Mouse (Mus musculus): Measurements from ENCODE around the gene Rpl23. TPM values are rescaled to one million over a fixed set of nuclear protein-coding genes. Genes with fewer than 3 reads are reported as not detected.

Rpl23 gene
- polyA plus RNA-seq, 1 experiment from 2014 or later: 538 TPM

DNA sequence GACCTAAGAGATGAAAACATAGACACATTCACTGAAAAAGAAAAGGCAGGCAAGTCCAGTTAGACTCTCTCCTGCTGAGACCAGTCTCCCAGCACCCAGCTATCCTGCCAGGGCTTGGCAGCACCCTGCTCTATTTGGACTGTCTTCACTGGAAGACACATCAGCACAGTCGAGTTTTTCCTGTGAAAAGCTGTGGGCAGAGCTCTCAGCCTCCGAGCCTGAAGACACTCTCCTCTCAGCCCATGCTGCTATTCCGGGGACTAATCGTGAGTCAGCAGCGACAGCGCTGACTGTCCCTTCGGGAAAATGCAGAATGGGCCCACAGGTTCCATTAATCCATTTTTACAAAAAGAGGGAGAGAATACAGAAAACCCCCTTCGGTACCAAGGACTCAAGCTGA lies 29.0 kb downstream of the Rpl23 start:
- no peak overlapping the region for H3K9ac ChIP-seq (ENCODE audit: low read depth, low read length)
- no peaks in the 10 kb centered on the region for H3K4me1 ChIP-seq (replicated peaks; ENCODE audit: control insufficient read depth, insufficient read depth, low read length)
- H3K9me3 ChIP-seq (ENCODE audit: control insufficient read depth): no peaks in the 10 kb centered on the region
- peaks cover 79% of the 10 kb centered on the region for H3K36me3 ChIP-seq (ENCODE audit: control insufficient read depth, insufficient read depth)
- H3K4me2 ChIP-seq (replicated peaks; ENCODE audit: low read depth): no peak overlapping the region
- no peak overlapping the region for H3K4me3 ChIP-seq (ENCODE audit: low read depth, low read length)
- no peak for TF ChIP-seq CTCF (IDR thresholded peaks at IDR 0.05; ENCODE audit: low read depth)
- 94% methylated on average over 8 of the region's 8 CpGs for WGBS
- no peaks in the 10 kb centered on the region for H3K27me3 ChIP-seq (replicated peaks; ENCODE audit: control insufficient read depth, insufficient read depth, low read length)
- no peak overlapping the region for H3K27ac ChIP-seq (ENCODE audit: low read depth, low read length)
- ATAC-seq: no peak

DNA sequence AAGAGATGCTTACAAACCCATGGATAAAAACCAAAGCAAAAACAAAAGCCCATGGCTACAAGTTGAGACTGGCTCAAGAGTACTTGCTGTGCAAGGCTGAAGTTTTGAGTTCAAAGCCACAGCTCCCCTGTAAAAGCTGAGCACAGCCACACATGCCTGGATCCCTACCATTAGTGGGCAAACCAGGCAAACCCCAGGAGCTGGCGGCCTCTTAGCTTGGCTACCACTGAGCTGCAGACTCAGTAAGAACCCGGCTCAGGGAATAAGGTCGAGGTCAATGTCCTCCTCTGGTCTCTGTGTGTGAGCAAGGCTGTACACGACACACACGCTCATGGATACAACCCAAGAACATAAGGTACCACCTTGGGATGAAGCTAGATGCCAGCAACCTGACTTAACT lies 33.7 kb downstream of the Rpl23 start:
- no peak for TF ChIP-seq CTCF (IDR thresholded peaks at IDR 0.05; ENCODE audit: low read depth)
- Histone ChIP-seq H3K4me3 (ENCODE audit: low read depth, low read length) (no peak overlapping the region), H3K27ac (ENCODE audit: low read depth, low read length) (no peak overlapping the region; the same call in 1 of the 2 replicates), H3K36me3 (ENCODE audit: control insufficient read depth, insufficient read depth) (peaks cover 59% of the 10 kb centered on the region), H3K9ac (ENCODE audit: low read depth, low read length) (no peak overlapping the region), H3K9me3 (ENCODE audit: control insufficient read depth) (no peaks in the 10 kb centered on the region), H3K27me3 (replicated peaks; ENCODE audit: control insufficient read depth, insufficient read depth, low read length) (no peaks in the 10 kb centered on the region), H3K4me1 (replicated peaks; ENCODE audit: control insufficient read depth, insufficient read depth, low read length) (0 out of 2 replicates have a peak, but pooled peaks cover under 1% of the 10 kb centered on the region), H3K4me2 (replicated peaks; ENCODE audit: low read depth) (no peak overlapping the region)
- no peak for ATAC-seq
- WGBS: 83% methylated on average over 5 of the region's 5 CpGs

DNA sequence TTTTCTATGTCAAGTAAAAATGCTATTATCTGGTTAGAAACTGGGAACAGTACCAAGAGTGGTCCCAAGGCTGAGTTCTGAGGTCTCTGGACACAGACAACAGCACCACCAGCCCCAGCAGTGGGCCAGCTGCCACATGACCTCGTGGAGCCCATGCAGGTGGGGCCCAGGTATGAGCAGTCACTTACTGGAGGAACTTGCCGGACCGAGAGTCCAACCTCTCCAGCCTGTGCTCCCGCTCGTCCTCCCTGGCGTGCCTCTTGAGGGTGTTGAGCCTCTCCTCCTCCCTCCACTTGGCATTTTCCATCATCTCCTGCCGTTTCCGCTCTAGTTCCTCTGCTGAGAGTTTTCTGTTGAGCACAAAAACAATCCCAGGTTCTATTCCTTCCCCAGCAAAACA lies 34.5 kb downstream of the Rpl23 start:
- WGBS: 91% methylated on average over 8 of the region's 8 CpGs
- H3K4me2 ChIP-seq (replicated peaks; ENCODE audit: low read depth): no peak overlapping the region
- H3K4me1 ChIP-seq (replicated peaks; ENCODE audit: control insufficient read depth, insufficient read depth, low read length): peaks cover 5% of the 10 kb centered on the region; the same call in 1 of the 2 replicates
- no peak overlapping the region for H3K4me3 ChIP-seq (ENCODE audit: low read depth, low read length)
- no peak overlapping the region for H3K9ac ChIP-seq (ENCODE audit: low read depth, low read length)
- peaks cover 53% of the 10 kb centered on the region for H3K36me3 ChIP-seq (ENCODE audit: control insufficient read depth, insufficient read depth)
- H3K27ac ChIP-seq (ENCODE audit: low read depth, low read length): no peak overlapping the region
- TF ChIP-seq CTCF (IDR thresholded peaks at IDR 0.05; ENCODE audit: low read depth): no peak
- H3K27me3 ChIP-seq (replicated peaks; ENCODE audit: control insufficient read depth, insufficient read depth, low read length): no peaks in the 10 kb centered on the region
- ATAC-seq: no peak
- no peaks in the 10 kb centered on the region for H3K9me3 ChIP-seq (ENCODE audit: control insufficient read depth)

DNA sequence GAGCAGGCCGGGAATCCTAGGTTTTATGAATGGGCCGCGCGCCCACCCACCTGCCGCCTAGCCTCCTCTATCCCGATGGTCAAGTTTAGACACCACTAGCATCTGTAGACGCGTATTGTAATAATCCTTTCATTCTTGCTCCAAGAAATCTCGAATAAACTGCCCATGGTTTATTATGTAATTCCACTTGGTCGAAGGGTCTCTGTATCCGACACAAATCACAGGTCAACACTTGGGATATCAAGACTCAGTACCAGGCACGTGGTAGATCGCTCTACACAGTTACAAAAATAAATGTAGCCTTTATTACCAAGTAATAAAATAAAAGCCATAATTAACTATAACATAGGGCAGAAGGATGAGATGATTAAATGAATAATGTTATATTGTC lies 36.9 kb downstream of the Rpl23 start:
- no peak for ATAC-seq
- Histone ChIP-seq H3K9ac (ENCODE audit: low read depth, low read length) (peak overlapping the region; percentile 78; the same call in 1 of the 2 replicates), H3K4me1 (replicated peaks; ENCODE audit: control insufficient read depth, insufficient read depth, low read length) (peaks cover 5% of the 10 kb centered on the region; the same call in 1 of the 2 replicates), H3K4me3 (ENCODE audit: low read depth, low read length) (peak overlapping the region; percentile 89), H3K4me2 (replicated peaks; ENCODE audit: low read depth) (peak overlapping the region; percentile 87), H3K27ac (ENCODE audit: low read depth, low read length) (no peak overlapping the region), H3K27me3 (replicated peaks; ENCODE audit: control insufficient read depth, insufficient read depth, low read length) (no peaks in the 10 kb centered on the region), H3K9me3 (ENCODE audit: control insufficient read depth) (no peaks in the 10 kb centered on the region), H3K36me3 (ENCODE audit: control insufficient read depth, insufficient read depth) (peaks cover 33% of the 10 kb centered on the region)
- no peak for TF ChIP-seq CTCF (IDR thresholded peaks at IDR 0.05; ENCODE audit: low read depth)
- 9% methylated on average over 13 of the region's 13 CpGs for WGBS

DNA sequence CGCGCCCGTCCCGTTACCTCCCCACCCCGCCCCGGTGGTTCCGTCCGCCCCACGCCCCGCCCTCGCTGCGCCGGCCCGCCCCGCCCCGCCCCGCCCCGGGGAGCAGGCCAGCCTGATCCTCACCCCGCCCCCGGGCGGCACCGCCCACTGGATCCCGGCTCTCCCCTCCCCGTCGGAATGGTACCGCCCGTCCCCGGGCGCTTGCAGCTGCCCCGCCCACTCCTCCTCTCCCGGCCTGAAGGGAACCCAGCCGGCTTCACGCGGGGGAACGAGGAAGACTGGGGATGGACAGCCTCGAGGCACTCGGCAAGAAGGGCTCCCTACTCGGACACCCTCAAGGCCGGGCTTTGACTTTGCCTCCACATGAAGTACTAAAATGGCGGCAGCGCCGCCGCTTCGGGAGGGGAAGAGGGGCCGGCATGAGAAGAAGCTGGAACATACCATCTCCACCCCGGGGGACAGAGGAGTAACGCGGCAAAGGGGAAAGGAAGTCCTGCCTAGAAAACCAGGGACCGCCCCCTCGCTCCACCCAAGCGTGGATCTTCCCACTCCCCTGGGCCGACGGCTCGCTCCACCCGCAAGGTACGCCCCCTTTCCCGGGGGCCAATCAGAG lies 37.4 kb downstream of the Rpl23 start:
- peaks cover 30% of the 10 kb centered on the region for H3K36me3 ChIP-seq (ENCODE audit: control insufficient read depth, insufficient read depth)
- TF ChIP-seq CTCF (IDR thresholded peaks at IDR 0.05; ENCODE audit: low read depth): no peak
- peak overlapping the region; percentile 78 for H3K9ac ChIP-seq (ENCODE audit: low read depth, low read length)
- peak; percentile 98 for ATAC-seq
- H3K9me3 ChIP-seq (ENCODE audit: control insufficient read depth): no peaks in the 10 kb centered on the region
- peaks cover 5% of the 10 kb centered on the region; the same call in 1 of the 2 replicates for H3K4me1 ChIP-seq (replicated peaks; ENCODE audit: control insufficient read depth, insufficient read depth, low read length)
- peak overlapping the region; percentile 80 for H3K27ac ChIP-seq (ENCODE audit: low read depth, low read length)
- peak overlapping the region; percentile 87 for H3K4me2 ChIP-seq (replicated peaks; ENCODE audit: low read depth)
- H3K27me3 ChIP-seq (replicated peaks; ENCODE audit: control insufficient read depth, insufficient read depth, low read length): no peaks in the 10 kb centered on the region
- 2% methylated on average over 38 of the region's 57 CpGs for WGBS
- H3K4me3 ChIP-seq (ENCODE audit: low read depth, low read length): peak overlapping the region; percentile 89

DNA sequence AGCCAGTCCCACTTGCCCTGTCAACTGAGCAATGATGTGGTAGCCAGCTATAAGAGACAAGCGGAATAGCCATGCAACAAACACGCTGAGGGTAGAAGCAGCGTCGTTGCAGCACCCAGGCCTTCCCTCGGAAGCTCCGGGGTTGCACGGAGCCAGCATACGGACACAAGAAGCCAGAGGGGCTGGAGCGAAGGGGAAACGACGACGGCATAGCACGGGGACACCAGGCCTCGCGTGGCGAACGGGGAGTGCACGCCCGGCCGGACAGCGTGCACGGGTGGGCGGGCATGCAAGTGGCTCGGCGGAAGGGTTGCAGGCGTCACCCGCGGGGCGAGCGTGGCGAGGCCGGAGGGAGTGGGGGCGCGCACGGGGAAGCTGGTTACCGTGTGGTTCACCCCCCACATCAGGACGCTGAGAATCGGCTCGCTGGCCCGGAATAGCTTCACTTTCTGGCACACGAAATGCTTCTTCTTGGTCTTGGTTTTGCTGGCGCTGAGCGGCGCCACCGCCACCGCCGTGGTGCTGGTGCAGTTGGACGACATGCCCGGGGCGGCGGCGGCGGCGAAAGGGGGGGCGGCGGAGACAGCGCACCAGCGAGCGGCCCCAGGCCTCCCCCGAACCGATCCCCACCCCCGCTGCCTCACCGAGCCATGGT lies 38.0 kb downstream of the Rpl23 start, which contains the start of gene Pip4k2b:
Pip4k2b (minus strand) TSS at position 642 of the 655 bp plus-strand sequence.
- H3K4me3 ChIP-seq (ENCODE audit: low read depth, low read length): peak within 1 kb of the TSS; percentile 89
- H3K27me3 ChIP-seq (replicated peaks; ENCODE audit: control insufficient read depth, insufficient read depth, low read length): no peaks in the 10 kb centered on the region
- peak within 1 kb of the TSS; percentile 87 for H3K4me2 ChIP-seq (replicated peaks; ENCODE audit: low read depth)
- H3K4me1 ChIP-seq (replicated peaks; ENCODE audit: control insufficient read depth, insufficient read depth, low read length): peaks cover 5% of the 10 kb centered on the region; the same call in 1 of the 2 replicates
- under 1% methylated on average over 62 of the region's 63 CpGs for WGBS
- peak within 1 kb of the TSS; percentile 80 for H3K27ac ChIP-seq (ENCODE audit: low read depth, low read length)
- peaks cover 23% of the 10 kb centered on the region for H3K36me3 ChIP-seq (ENCODE audit: control insufficient read depth, insufficient read depth)
- peak; percentile 31 for ATAC-seq
- H3K9ac ChIP-seq (ENCODE audit: low read depth, low read length): peak within 1 kb of the TSS; percentile 78
- no peaks in the 10 kb centered on the region for H3K9me3 ChIP-seq (ENCODE audit: control insufficient read depth)
- no peak for TF ChIP-seq CTCF (IDR thresholded peaks at IDR 0.05; ENCODE audit: low read depth)
